Mouse (Mus musculus) hindbrain, embryonic 11.5 days (tissue): ENCODE measurements around the gene Sdhaf3. TPM values are rescaled to one million over a fixed set of nuclear protein-coding genes. Genes with fewer than 3 reads are reported as not detected.
A peak's percentile ranks its signal among the peaks of the same experiment; 100 is the strongest.

Experiments
- ATAC-seq: fragments of 200-750 bp; cut with Nextera tagmentation; 2 replicates; pipeline ENCODE4 v1.8.0; 2017; ENCODE audit warnings: mild to moderate bottlenecking, moderate TSS enrichment, moderate library complexity; ENCODE audit not compliant: low FRiP score
- DNase-seq: peaks from one replicate; pipeline ENCODE4 v3.0.0-alpha.2; 2015; ENCODE audit warnings: low spot score
- H3K27ac ChIP-seq: fragments of 300-500 bp; sonication (generic); 2 replicates; pipeline ENCODE4 v1.5.1; 2014; ENCODE audit warnings: mild to moderate bottlenecking, low read depth, low read length
- H3K27me3 ChIP-seq: fragments of 300-500 bp; sonication (generic); 2 replicates; pipeline ENCODE4 v1.6.1; 2014; ENCODE audit warnings: mild to moderate bottlenecking, low read length, moderate library complexity, mixed read lengths; ENCODE audit not compliant: control insufficient read depth, insufficient read depth
- H3K36me3 ChIP-seq: fragments of 300-500 bp; sonication (generic); 2 replicates; pipeline ENCODE4 v1.6.1; 2014; ENCODE audit warnings: mild to moderate bottlenecking, low read length, moderate library complexity, mixed read lengths; ENCODE audit not compliant: control insufficient read depth, insufficient read depth
- H3K4me1 ChIP-seq: fragments of 300-500 bp; sonication (generic); replicated peaks from 2 replicates; pipeline ENCODE4 v1.6.1; 2014; ENCODE audit warnings: low read length, mixed read lengths; ENCODE audit not compliant: control insufficient read depth, insufficient read depth
- H3K4me2 ChIP-seq: fragments of 300-500 bp; sonication (generic); replicated peaks from 2 replicates; pipeline ENCODE4 v1.6.1; 2014; ENCODE audit warnings: mild to moderate bottlenecking, low read depth, low read length
- H3K4me3 ChIP-seq: fragments of 300-500 bp; sonication (generic); 2 replicates; pipeline ENCODE4 v1.5.1; 2014; ENCODE audit warnings: low read depth, low read length
- H3K9ac ChIP-seq: fragments of 300-500 bp; sonication (generic); 2 replicates; pipeline ENCODE4 v1.6.1; 2014; ENCODE audit warnings: low read depth, low read length
- H3K9me3 ChIP-seq: fragments of 300-500 bp; sonication (generic); 2 replicates; pipeline ENCODE4 v1.6.1; 2016; ENCODE audit warnings: low read length; ENCODE audit not compliant: control insufficient read depth
- WGBS: fragments of 180-500 bp; shearing (Covaris S2); extraction: QIAGEN DNeasy Blood & Tissue Kit; methylation state at CpG from one replicate; pipeline ENCODE4 v1.1.7; 2014; 5-methylcytosine and 5-hydroxymethylcytosine counted together
- polyA plus RNA-seq: library from polyadenylated mRNA; unstranded; fragments of >200 nt; fragmentation: Nextera tagmentation; extraction: Ambion mirVana; gene quantifications from 2 replicates; pipeline ENCODE4 v1.2.1, GENCODE M21; 2014

The Sdhaf3 gene
- polyA plus RNA-seq, 1 experiment from 2014 or later = 9.0 TPM

- H3K9me3 ChIP-seq = no peaks in the 10 kb centered on the region
- no peaks in the 10 kb centered on the region for H3K36me3 ChIP-seq
- no peak overlapping the region for H3K4me2 ChIP-seq
- no peak overlapping the region for H3K27ac ChIP-seq
- 79% methylated on average over 2 of the region's 2 CpGs for WGBS
- no peaks in the 10 kb centered on the region for H3K4me1 ChIP-seq
- ATAC-seq (peak; percentile 53; the same call in 1 of the 2 replicates), DNase-seq (peak; percentile 41)
- H3K4me3 ChIP-seq = no peak overlapping the region
- H3K27me3 ChIP-seq = no peaks in the 10 kb centered on the region
- no peak overlapping the region for H3K9ac ChIP-seq
Observed at GRCm38 (mm10) chr6:7004005-7004404, 48.2 kb downstream of the Sdhaf3 start.

GRCm38 (mm10) chr6:7038087-7038486 lies 82.3 kb downstream of the Sdhaf3 start:
- WGBS = 91% methylated on average over 6 of the region's 6 CpGs

DNA sequence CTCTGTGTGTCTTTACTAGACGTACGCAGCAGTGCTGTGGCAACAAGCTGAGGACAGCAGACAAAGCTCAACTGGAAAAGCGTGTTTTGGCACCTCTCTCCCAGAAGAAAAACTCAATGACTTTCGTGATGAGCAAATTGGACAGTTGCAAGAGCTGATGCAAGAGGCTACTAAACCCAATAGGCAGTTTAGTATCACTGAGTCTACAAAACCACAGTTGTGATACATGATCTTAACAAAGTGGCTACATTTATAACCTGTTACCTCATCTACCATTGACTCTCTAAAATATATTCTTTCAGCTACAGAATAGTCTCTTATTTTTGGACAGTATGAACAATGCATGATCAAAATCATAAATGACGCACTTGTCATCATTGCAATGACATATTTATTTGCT lies 83.0 kb downstream of the Sdhaf3 start:
- DNase-seq (no peak), ATAC-seq (no peak)
- WGBS = 93% methylated on average over 5 of the region's 5 CpGs
- H3K9ac ChIP-seq = no peak overlapping the region
- H3K4me2 ChIP-seq = no peak overlapping the region
- H3K9me3 ChIP-seq = no peaks in the 10 kb centered on the region
- H3K27ac ChIP-seq = no peak overlapping the region
- no peak overlapping the region for H3K4me3 ChIP-seq
- no peaks in the 10 kb centered on the region for H3K27me3 ChIP-seq
- H3K36me3 ChIP-seq = no peaks in the 10 kb centered on the region
- no peaks in the 10 kb centered on the region for H3K4me1 ChIP-seq

More at GRCm38 (mm10) chr6:7038087-7038486, 82.3 kb downstream of the Sdhaf3 start:
- Histone ChIP-seq H3K4me3 (no peak overlapping the region), H3K36me3 (no peaks in the 10 kb centered on the region), H3K27ac (no peak overlapping the region), H3K27me3 (no peaks in the 10 kb centered on the region), H3K4me2 (no peak overlapping the region), H3K9me3 (no peaks in the 10 kb centered on the region), H3K9ac (no peak overlapping the region), H3K4me1 (no peaks in the 10 kb centered on the region)
- DNase-seq (no peak), ATAC-seq (no peak)

DNA sequence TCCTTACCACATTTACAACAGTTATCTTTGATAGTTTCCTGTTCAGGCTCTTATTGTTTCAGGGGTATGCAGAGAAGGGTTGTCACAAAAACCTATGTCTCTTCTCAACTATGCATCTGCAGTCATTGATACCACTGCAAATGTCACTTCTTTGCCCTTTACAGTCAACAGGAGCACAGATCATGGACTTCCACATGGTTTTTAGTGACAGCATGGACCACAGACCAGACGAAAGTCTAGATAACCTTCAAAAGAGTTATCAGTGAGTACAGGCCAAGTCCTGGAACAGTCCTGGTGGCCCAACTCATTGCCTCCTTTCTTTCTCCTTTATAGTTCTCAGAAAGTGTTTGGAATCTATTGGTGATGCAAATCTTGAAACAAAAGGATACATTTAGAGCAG lies 86.1 kb downstream of the Sdhaf3 start:
- no peaks in the 10 kb centered on the region for H3K36me3 ChIP-seq
- no peaks in the 10 kb centered on the region for H3K9me3 ChIP-seq
- H3K4me3 ChIP-seq = no peak overlapping the region
- DNase-seq (no peak), ATAC-seq (no peak)
- H3K9ac ChIP-seq = no peak overlapping the region
- no peak overlapping the region for H3K27ac ChIP-seq
- no peak overlapping the region for H3K4me2 ChIP-seq
- 81% methylated on average over 1 of the region's 1 CpGs for WGBS
- no peaks in the 10 kb centered on the region for H3K4me1 ChIP-seq
- no peaks in the 10 kb centered on the region for H3K27me3 ChIP-seq

GRCm38 (mm10) chr6:7062819-7063218 lies 107.0 kb downstream of the Sdhaf3 start:
- Histone ChIP-seq H3K9ac (no peak overlapping the region), H3K4me1 (no peaks in the 10 kb centered on the region), H3K27me3 (no peaks in the 10 kb centered on the region), H3K9me3 (no peaks in the 10 kb centered on the region), H3K4me2 (no peak overlapping the region), H3K27ac (no peak overlapping the region), H3K36me3 (no peaks in the 10 kb centered on the region), H3K4me3 (no peak overlapping the region)
- DNase-seq (no peak), ATAC-seq (no peak)
- 86% methylated on average over 3 of the region's 3 CpGs for WGBS

DNA sequence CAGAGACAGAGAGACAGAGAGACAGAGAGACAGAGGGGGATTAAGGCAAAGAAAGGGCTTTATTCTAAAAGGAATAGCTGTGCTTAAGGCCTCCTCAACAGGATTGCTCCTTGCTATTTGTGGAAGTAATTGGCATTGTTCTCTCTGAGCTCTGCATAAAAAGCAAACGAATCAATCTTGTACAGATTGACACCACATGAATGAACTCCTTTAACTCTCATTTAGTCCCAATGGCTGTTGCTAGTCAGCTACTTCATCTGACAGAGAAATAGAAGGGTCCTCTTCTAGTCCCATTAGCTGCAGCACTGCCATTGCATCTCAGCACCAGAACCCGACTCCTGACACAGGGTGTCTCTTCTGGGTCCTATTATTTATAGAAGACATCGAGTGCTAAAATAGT lies 113.0 kb downstream of the Sdhaf3 start:
- no peaks in the 10 kb centered on the region for H3K4me1 ChIP-seq
- WGBS = 37% methylated on average over 3 of the region's 3 CpGs
- ATAC-seq (peak; percentile 55), DNase-seq (peak; percentile 10)
- H3K9ac ChIP-seq = no peak overlapping the region
- no peak overlapping the region for H3K4me3 ChIP-seq
- no peaks in the 10 kb centered on the region for H3K36me3 ChIP-seq
- no peak overlapping the region for H3K4me2 ChIP-seq
- no peaks in the 10 kb centered on the region for H3K9me3 ChIP-seq
- no peak overlapping the region for H3K27ac ChIP-seq
- no peaks in the 10 kb centered on the region for H3K27me3 ChIP-seq

DNA sequence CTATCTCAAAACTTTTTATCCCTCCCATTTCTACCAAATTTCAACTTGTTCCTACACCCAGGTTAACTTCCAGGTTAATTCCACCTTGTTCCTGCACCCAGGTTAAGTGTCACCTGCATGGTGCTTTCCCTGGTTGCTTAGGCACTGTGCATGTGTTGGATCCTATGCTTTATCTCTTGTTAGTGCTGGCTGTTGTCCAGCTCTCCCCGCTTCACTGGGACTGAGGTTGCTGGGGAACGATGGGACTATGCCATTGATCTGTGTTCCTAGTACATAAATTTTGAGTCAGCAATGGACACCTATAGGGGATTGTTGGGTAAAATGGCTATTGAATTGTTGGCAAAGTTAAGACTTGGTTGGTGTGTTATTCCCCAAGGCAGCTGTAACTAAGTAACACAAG lies 113.7 kb downstream of the Sdhaf3 start:
- no peaks in the 10 kb centered on the region for H3K36me3 ChIP-seq
- no peak overlapping the region for H3K9ac ChIP-seq
- H3K4me2 ChIP-seq = no peak overlapping the region
- no peaks in the 10 kb centered on the region for H3K4me1 ChIP-seq
- no peak overlapping the region for H3K4me3 ChIP-seq
- no peaks in the 10 kb centered on the region for H3K9me3 ChIP-seq
- 58% methylated on average over 2 of the region's 2 CpGs for WGBS
- no peak overlapping the region for H3K27ac ChIP-seq
- no peak for DNase-seq
- no peak for ATAC-seq
- H3K27me3 ChIP-seq = no peaks in the 10 kb centered on the region

DNA sequence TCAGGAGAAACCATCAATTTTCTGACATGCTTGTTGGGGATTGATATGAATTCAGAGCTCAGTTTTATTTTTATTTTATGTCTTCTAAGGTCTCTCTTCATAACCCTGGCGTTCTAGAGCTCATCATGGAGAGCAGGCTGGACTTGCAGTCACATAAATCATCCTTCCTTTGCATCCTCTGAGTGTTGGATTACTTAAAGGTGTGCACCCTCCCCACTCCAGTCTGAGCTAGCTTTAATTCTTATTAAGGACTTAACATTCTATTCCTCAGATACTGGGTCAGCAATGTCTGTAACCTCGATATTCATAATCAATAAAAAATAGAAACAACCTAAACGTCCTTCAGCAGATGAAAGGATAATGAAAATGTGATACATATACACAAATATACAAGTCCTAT lies 126.2 kb downstream of the Sdhaf3 start:
- ATAC-seq (peak; percentile 51), DNase-seq (no peak)
- WGBS = 69% methylated on average over 3 of the region's 3 CpGs
- no peak overlapping the region for H3K9ac ChIP-seq
- no peaks in the 10 kb centered on the region for H3K27me3 ChIP-seq
- H3K4me2 ChIP-seq = no peak overlapping the region
- H3K36me3 ChIP-seq = no peaks in the 10 kb centered on the region
- H3K4me1 ChIP-seq = no peaks in the 10 kb centered on the region
- no peak overlapping the region for H3K27ac ChIP-seq
- no peaks in the 10 kb centered on the region for H3K9me3 ChIP-seq
- no peak overlapping the region for H3K4me3 ChIP-seq

DNA sequence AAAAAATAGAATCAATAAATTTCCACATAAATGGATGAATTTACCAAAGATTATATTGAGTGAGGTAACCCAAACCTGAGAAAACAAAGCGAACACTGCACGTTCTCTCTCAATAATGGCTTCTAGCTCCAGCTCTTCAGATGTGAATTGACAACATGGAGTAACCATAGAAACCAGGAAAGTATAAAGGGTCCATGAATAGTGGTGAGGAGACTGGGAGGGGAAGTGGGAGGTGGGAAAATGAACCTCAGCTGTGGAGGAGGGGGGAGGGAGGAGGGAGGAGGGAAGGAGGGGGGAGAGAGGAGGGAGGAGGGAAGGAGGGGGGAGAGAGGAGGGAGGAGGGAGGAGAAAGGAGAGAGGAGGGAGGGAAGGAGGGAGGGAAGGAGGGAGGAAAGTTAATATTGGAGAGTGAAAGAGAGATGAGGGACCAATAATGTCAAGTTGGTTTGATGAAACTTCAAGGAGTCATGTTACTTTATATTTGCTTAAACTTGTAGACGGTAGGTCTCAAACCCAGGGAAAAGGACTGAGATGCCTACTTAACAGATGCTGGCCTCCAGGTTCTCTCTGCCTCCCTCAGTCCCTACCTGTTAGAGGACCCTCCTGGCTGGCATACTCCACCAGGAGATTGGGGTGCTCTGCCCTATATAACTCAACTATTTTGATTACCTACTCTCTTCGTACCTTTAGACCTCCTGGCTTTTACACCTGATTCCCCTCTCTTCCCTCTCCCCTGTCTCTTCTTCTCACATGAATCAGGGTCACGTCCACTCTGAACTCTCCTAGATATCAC lies 126.9 kb downstream of the Sdhaf3 start:
- Histone ChIP-seq H3K4me2 (no peak overlapping the region), H3K9ac (no peak overlapping the region), H3K27ac (no peak overlapping the region), H3K27me3 (no peaks in the 10 kb centered on the region), H3K9me3 (no peaks in the 10 kb centered on the region), H3K4me1 (no peaks in the 10 kb centered on the region), H3K4me3 (no peak overlapping the region), H3K36me3 (no peaks in the 10 kb centered on the region)
- peak; percentile 86 for ATAC-seq
- WGBS = 62% methylated on average over 5 of the region's 5 CpGs
- peak; percentile 32 for DNase-seq
